Mouse (Mus musculus) cerebral cortex, adult 2 months (tissue): ENCODE measurements around the gene Car12.

Experiments used
- WGBS: fragments of 180-500 bp; shearing (Covaris S2); methylation state at CpG from one replicate; pipeline ENCODE4 v1.1.7; 2018; 5-methylcytosine and 5-hydroxymethylcytosine counted together

Car12 gene

DNA sequence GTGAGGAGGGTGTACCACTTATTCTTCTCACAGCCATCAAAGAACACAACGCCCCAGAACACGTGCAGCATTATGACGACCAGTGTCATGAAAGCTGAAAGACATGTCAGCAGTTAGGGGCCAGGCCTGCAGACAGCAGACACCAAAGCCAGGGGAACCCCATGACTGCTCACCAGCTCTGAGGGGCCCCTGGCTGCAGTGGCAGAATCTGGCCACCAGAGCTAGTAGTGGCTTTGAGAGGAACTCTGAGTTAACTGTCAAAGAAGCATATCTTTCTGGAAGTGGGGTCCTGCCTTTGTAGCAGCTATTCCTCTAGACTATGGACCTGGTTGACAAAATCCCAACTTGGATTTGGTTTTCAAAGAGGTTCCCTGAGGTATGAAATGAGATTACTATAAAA, 71.1 kb downstream of the Car12 start:
- WGBS, result no CpG with 5 or more reads among the region's 3 CpGs

DNA sequence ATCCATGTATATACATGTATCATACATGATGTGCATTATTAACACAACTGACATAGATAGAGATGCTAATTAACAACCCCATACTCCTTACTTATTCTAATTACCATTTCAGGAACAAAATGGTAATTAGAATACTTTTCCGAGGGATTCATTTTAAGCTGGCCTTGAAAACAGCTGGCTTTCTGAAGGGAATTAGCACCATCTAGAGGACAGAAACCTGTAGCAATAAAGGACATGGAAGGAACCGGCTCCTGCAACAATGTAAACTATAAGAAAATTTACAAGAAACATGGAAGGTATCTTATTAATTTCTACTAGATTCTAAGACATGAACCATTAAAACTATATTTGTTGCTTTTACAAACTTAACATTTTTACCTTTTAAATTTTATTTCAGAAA, 74.3 kb downstream of the Car12 start:
- under 1% methylated on average over 2 of the region's 2 CpGs for WGBS

DNA sequence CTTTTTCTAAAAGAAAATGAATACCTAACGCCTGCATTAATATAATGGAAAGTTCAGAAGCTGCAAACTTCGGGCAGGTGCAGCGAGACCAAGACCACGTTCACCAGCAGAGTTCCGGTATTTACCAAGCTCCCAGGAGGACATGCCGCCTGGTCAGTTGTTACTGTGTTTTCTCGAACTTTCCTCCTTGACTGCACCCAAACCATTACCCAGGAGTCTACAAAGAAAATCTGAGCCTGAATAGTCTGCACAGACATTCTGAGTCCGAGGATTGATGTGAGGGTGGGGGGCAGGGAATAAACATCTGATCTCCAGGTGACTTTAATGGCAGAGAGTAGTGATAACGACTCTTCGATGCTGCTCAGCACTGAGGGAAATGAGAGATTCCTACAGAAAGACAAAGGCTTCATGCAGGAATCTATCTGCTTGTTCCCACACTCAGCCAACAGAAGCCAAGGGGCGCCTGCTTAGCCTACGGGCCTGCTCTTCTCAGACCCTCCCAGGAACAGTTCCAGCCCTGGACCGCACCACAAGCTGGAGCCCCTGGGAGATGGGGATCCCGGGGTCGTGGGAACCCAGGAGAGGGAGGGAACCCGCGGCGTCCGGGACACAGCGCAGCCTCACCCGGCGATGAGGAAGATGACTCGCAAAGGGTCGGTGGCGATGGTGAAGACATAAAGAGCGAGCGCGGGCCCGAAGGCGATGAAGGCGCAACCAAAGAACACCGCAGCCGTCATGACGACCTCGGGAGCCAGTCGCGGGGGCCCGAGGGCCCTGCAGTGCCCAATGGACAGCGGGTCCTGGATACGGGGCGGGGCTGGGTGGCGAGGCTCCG, 81.4 kb downstream of the Car12 start:
- WGBS, result 2% methylated on average over 43 of the region's 43 CpGs

DNA sequence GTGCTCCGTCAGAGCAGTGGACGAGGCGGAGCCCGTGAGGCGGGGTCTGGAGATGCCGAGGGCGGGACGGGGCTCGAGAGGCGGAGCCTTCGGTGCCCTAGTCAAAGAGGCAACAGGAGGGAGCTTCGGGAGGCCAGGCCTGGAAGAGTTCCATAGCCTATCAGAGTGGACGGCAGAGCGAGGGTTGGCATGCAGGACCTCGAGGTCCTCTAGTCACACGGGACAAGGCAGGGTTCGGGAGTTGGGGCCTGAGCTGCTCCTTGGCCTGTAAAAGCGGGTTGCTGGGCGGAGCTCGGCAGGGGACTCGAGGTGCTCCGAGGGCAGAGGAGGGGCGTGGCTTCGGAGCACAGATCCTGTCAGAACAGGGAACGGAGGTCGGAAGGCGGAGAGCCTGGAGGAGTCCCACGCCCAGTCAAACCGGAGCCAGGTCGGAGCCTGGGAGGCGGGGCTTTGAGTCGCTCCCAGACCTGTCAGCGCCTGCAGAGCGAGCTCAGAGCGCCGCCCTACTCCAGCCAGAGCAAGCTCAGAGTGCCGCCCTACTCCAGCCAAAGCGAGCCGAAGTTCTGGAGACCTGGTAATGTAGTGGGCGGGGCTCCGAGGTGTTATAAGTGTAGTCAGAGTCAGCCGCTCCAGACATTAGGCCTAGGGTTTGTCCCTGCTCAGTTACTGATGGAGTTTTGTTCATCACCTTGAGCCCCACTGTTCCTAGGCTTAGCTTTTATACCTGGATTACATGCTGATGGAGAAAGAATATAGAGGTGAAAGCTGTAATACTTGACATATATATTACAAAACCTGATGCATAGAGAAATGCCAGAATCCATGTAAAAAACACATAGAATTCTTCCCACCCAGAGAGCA, 82.2 kb downstream of the Car12 start, which contains the start of gene Aph1b:
Gene Aph1b (minus strand): TSS at position 27 of the 861 bp plus-strand sequence.
- WGBS, result under 1% methylated on average over 42 of the region's 42 CpGs

DNA sequence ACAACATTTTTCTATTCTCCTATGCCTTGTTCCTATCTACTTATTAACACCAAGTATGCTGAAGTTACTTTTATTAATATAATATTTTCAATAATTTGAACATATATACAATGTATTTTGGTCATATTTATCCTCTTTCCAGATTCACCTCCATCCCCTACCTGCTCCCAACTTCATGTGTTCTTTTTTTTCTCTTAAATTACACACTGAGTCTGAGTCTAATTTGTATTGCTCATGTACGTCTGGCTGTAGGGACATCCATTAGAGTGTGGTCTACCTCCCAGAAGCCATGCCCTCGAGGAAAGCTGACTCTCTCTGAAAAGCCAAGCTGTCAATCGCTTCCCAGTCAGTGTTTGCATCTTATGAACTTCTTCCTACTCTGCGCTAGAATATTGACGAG, 83.3 kb downstream of the Car12 start, which contains the start of gene Gm10647:
Gene Gm10647 (plus strand): TSS at position 301 of the 400 bp plus-strand sequence.
- 83% methylated on average over 5 of the region's 5 CpGs for WGBS

DNA sequence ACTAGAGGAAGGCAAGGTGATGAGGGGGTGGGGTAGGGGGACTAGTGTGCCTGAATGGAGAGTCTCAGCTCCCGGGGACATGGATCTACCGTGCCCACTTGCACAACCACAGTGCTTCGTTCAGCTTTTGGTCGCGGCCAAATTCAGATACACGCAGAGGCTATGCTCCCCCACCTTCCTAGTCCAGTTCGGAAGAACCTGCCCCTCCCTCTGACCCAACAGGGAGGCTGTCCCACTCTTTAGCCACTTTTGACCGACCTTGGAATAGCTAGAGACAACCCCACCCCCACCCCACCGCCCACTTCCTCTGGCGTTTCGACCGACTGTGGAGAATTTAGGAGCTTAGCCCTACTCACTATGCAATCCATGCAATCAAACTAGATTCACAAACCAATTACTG, 88.5 kb downstream of the Car12 start:
- WGBS, result 60% methylated on average over 12 of the region's 12 CpGs

DNA sequence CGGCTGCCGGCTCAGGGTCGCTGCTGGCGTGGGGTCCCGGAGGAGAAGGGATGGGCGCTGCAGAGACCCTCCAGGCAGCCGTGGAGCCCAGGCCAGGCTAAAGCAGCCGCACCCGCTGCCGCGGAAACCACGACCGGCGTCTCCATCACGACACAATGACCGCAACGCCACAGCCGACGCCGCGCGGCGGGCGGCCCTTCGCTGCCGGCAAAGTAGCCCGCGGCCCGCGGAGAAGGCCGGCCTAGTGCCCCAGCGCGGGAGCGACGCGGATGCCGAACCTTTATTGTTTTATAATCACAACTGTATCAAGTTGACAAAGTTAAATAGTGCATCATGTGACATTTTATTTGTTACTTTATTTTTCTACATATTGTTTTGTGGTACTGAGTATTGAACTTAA, 92.5 kb downstream of the Car12 start:
- 17% methylated on average over 32 of the region's 37 CpGs for WGBS

DNA sequence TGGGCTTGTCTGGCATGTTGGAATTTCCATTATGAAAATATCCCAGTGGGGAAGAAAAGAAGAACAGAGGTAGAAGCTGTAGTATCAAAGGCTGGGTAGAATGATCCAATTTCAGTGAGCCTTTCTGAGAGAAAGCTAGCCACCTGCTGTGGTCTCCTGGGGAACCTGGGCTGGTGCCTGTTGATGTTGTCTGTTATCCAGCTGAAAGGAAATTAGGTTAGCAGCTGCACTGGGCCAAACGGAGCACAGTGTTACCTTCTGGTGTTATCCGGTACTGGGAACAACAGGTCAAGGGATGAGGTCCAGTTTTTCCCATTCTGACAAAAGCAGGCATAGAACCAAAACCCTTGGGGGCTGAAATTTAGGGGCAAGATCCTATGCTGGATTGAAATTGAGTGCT, 99.9 kb downstream of the Car12 start:
- 55% methylated on average over 2 of the region's 2 CpGs for WGBS
